Mouse (Mus musculus) heart, embryonic 10.5 days (tissue): ENCODE data around the gene Gnao1. TPM values are rescaled to one million over a fixed set of nuclear protein-coding genes. Genes with fewer than 3 reads are reported as not detected.

Experiments
- DNase-seq: peaks from one replicate; pipeline ENCODE4 v3.0.0-alpha.2; 2017; ENCODE audit warnings: low spot score
- H3K27ac ChIP-seq: fragments of 300-500 bp; sonication (generic); 2 replicates; pipeline ENCODE4 v1.5.1; 2016; ENCODE audit warnings: mild to moderate bottlenecking
- H3K27me3 ChIP-seq: fragments of 300-500 bp; sonication (generic); 2 replicates; pipeline ENCODE4 v1.6.1; 2016; ENCODE audit warnings: mild to moderate bottlenecking; ENCODE audit not compliant: poor library complexity, insufficient read depth, severe bottlenecking
- H3K36me3 ChIP-seq: fragments of 300-500 bp; sonication (generic); 2 replicates; pipeline ENCODE4 v1.6.1; 2016; ENCODE audit warnings: mild to moderate bottlenecking, moderate library complexity
- H3K4me1 ChIP-seq: fragments of 300-500 bp; sonication (generic); 2 replicates; pipeline ENCODE4 v1.6.1; 2016; ENCODE audit warnings: mild to moderate bottlenecking
- H3K4me3 ChIP-seq: fragments of 300-500 bp; sonication (generic); 2 replicates; pipeline ENCODE4 v1.5.1; 2016; ENCODE audit warnings: mild to moderate bottlenecking, moderate library complexity
- H3K9me3 ChIP-seq: fragments of 300-500 bp; sonication (generic); 2 replicates; pipeline ENCODE4 v1.6.1; 2016; ENCODE audit warnings: mild to moderate bottlenecking, moderate library complexity
- WGBS: fragments of 180-500 bp; shearing (Covaris S2); methylation state at CpG from one replicate; pipeline ENCODE4 v1.1.7; 2016; 5-methylcytosine and 5-hydroxymethylcytosine counted together
- microRNA-seq: library from miRNA; unstranded; fragments of <30 nt; microRNA quantifications from one replicate; pipeline ENCODE4, GENCODE M21; 2017
- polyA plus RNA-seq: library from polyadenylated mRNA; unstranded; fragments of >200 nt; fragmentation: Nextera tagmentation; extraction: Ambion mirVana; gene quantifications from 2 replicates; pipeline ENCODE4 v1.2.1, GENCODE M21; 2016

The Gnao1 gene
- polyA plus RNA-seq, 1 experiment from 2014 or later = 9.3 TPM

DNA sequence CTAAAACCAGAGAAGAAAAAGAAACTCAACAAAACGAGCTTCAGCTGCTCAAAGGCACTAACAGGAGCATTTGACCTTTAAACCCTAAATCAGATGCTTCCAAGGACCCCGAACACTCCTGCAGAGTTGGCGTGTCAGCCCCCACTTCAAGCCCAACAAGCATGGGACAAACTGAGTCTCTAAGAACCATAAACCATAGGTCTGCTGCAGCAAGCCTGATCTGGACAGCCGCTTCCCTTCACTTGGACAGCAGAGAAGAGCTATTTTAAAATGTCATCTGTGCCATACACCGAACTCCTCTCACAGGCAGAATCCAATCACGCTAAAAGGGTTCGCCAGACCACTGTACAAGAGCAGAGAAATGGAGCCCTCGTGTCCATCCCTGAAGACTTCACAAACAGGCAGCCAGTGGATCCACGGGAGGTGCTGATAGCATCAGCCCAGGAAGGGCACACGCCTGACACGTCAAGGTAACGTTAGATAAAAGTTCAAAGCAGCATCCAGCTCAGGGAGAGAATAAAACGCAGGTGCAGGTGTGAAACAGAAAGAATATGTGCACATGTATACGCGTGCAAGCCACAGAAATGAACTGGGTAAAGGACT lies 199.6 kb downstream of the Gnao1 start:
- no peak for DNase-seq
- H3K27me3 ChIP-seq = no peaks in the 10 kb centered on the region
- H3K4me1 ChIP-seq = peaks cover 30% of the 10 kb centered on the region
- H3K4me3 ChIP-seq = no peak overlapping the region
- 47% methylated on average over 15 of the region's 15 CpGs for WGBS
- peaks cover 16% of the 10 kb centered on the region for H3K36me3 ChIP-seq
- H3K27ac ChIP-seq = no peak overlapping the region
- H3K9me3 ChIP-seq = no peaks in the 10 kb centered on the region

GRCm38 (mm10) chr8:94010101-94010705 lies 200.4 kb downstream of the Gnao1 start:
- 62% methylated on average over 2 of the region's 2 CpGs for WGBS
- 0 out of 2 replicates have a peak overlapping the region, but pooled peaks have one; percentile 98 for H3K4me3 ChIP-seq
- H3K36me3 ChIP-seq = peaks cover 12% of the 10 kb centered on the region; the same call in 1 of the 2 replicates

GRCm38 (mm10) chr8:94011076-94012012 lies 201.6 kb downstream of the Gnao1 start:
- 6% methylated on average over 48 of the region's 48 CpGs for WGBS
- H3K4me1 ChIP-seq = peaks cover 30% of the 10 kb centered on the region
- peak; percentile 81 for DNase-seq

More at GRCm38 (mm10) chr8:94010101-94010705, 200.4 kb downstream of the Gnao1 start:
- Histone ChIP-seq H3K27me3 (no peaks in the 10 kb centered on the region), H3K9me3 (no peaks in the 10 kb centered on the region), H3K27ac (no peak overlapping the region), H3K4me1 (peaks cover 30% of the 10 kb centered on the region)
- no peak for DNase-seq

DNA sequence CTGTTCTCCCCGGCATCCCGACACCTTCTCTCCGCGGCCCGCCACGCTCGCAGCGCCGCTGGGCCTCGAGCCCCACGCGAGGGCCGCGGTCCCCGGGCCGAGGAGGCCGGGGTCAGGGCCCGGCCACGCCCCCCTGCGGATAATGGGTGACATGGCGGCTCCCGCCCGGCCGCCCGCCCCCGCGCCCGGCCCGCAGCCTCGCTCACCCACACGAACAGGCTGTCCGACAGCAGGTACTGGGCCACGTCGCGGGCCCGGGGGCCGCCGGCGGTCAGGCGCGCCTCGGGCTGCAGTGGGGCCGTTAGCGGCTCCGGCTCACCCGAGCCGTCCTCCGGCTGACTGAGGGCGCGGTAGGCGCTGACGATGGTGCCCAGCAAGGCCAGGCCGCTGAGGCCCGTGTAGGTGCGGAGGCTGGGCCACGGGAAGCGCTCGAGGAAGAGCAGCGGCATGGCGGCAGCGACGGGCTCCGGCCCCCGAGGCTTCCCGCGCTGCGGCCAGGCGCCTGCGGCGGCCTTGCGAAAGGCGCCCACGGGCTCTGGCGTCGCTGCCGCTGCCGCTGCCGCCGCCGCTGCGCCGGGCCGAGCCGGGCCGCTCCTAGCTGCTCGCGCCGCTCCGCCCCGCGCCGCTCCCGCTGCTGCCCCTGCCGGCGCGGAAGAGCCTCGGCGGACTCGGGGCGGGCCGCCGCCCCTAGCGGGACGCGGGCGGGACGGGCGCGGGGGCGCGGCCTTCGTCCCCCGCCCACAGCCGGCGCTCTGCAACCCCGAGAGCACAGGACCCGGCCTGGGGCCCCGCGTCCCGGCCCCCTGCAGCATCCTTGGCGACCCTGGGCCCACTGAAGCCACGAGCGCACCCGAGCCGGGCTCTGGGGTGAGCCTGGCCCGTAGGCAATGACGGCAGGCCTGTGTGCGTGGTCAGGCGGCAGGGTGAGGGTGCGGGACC lies 202.5 kb downstream of the Gnao1 start, which contains the start of gene Amfr:
TSS of gene Amfr (minus strand) at position 830 of the 939 bp plus-strand sequence.
- Histone ChIP-seq H3K27ac (peak within 1 kb of the TSS; percentile 98), H3K4me3 (peak within 1 kb of the TSS; percentile 98), H3K36me3 (0 out of 2 replicates have a peak, but pooled peaks cover 4% of the 10 kb centered on the region), H3K4me1 (peaks cover 30% of the 10 kb centered on the region), H3K9me3 (no peaks in the 10 kb centered on the region), H3K27me3 (no peaks in the 10 kb centered on the region)
- DNase-seq = peak; percentile 87
- WGBS = 1% methylated on average over 130 of the region's 130 CpGs

More at GRCm38 (mm10) chr8:94011076-94012012, 201.6 kb downstream of the Gnao1 start:
- H3K4me3 ChIP-seq = peak overlapping the region; percentile 98
- H3K9me3 ChIP-seq = no peaks in the 10 kb centered on the region
- H3K27ac ChIP-seq = peak overlapping the region; percentile 98
- H3K27me3 ChIP-seq = no peaks in the 10 kb centered on the region
- peaks cover 8% of the 10 kb centered on the region; the same call in 1 of the 2 replicates for H3K36me3 ChIP-seq

- Histone ChIP-seq H3K9me3 (no peaks in the 10 kb centered on the region), H3K36me3 (0 out of 2 replicates have a peak, but pooled peaks cover 4% of the 10 kb centered on the region), H3K4me3 (peak overlapping the region; percentile 98), H3K27me3 (no peaks in the 10 kb centered on the region), H3K4me1 (peaks cover 30% of the 10 kb centered on the region), H3K27ac (peak overlapping the region; percentile 98)
- DNase-seq = no peak
- WGBS = 22% methylated on average over 7 of the region's 7 CpGs
Measured at GRCm38 (mm10) chr8:94013026-94013612, 203.4 kb downstream of the Gnao1 start.

Small RNA genes within 50 kb of the gene (microRNA-seq; reads per million reads assigned to microRNA genes)
- gene Gm24159 = not detected

Other genes with a start within 250 kb of the Gnao1 start
- 52.1 and 57.9 TPM in 2 replicates for gene Amfr, start 202.9 kb downstream of the Gnao1 start, polyA plus RNA-seq
- gene Nudt21, start 227.1 kb downstream of the Gnao1 start, polyA plus RNA-seq = 96.4 and 110 TPM in 2 replicates
- 13.6 and 14.0 TPM in 2 replicates for gene Ogfod1, start 227.2 kb downstream of the Gnao1 start, polyA plus RNA-seq